Mouse (Mus musculus): Measurements from ENCODE around the gene Nmt1.

The Nmt1 gene

DNA sequence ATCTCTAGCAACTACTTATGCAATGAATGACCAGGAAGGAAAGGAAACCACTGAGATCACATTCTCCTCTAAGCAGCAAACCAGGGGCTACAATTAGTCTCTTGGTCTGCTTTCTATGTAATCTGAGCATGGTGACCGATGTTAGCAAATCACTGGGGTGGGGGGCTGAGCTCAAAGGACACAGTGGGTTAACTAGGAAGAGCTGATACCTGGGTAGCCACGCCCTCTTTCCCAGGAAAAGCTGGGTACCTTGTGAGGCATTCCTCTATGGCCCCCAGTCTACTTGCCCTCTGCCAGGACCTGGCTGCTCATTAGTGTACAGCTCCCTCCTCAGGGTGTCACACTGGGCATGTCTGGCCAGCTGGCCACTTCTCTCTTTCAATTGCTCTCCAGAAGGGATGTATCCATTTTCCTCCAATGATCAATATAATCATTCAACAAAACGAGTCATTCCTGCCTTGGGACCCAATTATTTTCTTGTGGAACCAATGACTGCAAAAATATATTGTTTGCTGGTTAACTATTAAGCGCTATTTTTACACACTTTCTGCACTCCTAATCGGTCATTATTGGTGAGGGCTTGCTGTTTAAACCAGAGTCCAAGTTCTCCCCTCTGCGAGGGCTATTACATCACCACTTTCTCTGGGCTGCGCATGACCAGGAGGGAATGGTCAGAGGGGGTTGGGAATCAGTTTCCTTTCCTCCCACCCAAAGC, 21.5 kb upstream of the Nmt1 start:
- DNase-seq: no peak

DNA sequence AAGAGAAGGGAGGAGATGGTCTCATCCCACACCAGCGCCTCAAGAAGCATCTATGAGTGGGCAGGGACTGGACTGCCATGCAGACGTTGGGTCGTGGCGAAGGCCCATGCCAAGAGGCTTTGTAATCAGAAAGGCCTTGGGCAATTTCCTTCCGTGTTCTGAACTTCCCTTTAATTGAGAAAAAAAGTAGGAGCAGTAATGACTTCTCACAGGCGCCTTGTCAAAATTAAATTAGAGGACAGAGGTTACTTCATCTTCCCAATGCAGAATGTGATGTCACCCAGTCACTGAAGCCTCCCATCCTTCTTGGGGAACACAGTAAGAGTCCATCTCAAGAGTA, 21.0 kb upstream of the Nmt1 start:
- peak; percentile 67 to 73 for DNase-seq

GRCm38 (mm10) chr11:103008558-103008957, 19.4 kb upstream of the Nmt1 start:
- DNase-seq: no peak

DNA sequence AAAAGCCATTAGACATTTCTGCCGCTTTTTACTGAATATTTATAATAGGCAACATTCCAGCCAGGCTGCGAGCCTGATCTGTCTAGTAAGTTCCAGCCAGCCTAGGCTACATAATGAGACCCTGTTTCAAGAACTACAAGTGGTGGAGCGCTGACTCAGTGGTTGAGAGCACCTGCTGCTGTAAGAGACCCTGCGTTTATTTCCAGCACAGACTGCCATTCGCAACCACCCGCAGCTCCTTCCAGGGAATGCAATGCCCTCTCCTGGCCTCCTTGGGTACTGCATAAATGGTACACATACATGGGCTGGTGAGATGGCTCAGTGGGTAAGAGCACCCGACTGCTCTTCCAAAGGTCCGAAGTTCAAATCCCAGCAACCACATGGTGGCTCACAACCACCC, 18.8 kb upstream of the Nmt1 start:
- no peak for DNase-seq

DNA sequence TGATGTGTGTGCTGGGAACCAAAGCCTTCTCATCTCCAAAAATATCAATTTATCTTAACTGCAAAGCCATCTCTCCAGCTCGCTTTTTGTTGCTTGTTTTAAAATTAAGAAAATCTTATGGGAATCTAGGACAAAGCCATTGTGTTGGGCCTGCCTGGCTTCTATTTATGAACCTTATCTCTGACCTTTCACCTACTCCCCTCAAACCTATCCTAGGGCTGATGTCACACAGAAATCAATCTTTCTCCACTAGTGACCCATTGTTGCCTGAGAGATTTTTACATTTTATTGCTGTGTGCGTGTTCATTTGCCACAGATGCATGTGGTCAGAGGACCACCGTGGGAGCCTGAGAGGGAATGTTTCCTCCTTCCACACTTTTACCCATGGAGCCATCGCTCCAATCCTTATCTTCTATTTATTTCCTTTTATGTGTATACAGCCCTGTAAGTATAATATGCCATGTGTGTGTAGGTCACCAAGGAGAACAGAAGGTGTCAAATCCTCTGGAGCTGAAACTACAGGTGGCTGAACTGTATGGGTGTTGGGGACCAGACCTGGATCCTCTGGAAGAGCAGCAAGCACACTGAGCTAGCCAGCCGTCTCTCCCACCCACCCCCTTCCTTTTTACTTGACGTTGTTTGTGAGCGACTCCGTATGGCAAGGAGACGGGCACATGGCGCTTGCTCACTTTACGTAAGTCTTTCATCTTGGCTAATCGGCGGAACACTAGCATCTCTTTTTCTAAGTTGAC, 17.4 kb upstream of the Nmt1 start:
- DNase-seq: no peak

DNA sequence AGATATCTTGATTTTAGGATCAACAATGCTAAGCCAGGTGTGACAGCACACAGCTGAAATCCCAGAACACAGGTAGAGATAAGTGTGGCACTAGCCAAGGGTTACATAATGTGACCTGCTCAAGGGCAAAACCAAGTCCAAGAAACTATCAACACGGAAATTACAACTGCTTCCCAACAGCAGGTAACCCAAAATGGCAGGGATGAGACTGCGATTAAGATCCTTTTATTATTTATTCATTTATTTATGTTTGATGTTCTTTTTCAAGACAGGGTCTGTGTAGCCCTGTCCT, 16.8 kb upstream of the Nmt1 start:
- no peak for DNase-seq

DNA sequence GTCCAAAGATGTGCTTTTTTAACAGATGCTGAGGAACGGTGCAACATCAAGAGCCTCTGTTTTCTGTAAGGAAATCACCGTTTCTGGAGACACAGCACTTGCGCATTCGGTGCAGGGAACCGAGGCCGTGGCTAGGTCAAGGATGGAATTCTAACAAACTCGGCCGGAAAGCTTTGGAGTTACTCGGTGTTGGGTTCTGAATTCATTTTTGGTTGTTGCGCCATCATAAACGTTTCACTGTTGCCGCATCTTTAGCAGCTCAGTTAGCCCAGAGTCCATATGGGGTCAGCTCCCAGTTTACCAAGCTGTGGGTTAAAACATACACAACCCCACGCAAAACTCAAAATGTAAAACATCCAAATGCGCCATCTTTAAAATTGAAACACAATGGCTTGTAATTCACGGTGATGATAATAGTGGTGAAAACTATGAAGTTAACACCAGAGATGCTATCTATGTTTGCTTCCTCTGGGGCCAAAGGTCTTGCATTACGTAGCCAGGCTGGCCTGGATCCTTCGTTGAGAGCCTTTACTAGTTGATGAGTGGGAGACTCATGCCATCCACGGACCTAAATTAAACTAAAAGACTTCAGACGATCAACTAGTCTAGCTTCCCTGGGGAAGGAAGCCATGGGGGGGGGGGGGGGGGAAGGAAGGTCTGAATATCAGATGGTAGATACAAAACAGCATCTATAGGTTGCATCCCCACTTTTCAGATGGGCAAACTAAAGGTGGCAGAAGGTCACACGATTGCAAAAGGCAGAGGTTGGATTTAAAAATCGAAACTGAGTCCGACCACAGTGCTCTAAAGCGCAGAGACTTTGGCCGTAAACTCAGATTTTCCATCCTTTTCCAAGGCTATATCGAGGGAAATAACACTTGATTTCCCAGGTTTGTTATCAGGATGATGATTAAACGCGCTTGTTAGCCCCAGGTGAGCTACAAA, 11.8 kb upstream of the Nmt1 start:
- DNase-seq: no peak

GRCm38 (mm10) chr11:103016930-103017329, 11.1 kb upstream of the Nmt1 start:
- DNase-seq: peak; percentile 97 to 98

DNA sequence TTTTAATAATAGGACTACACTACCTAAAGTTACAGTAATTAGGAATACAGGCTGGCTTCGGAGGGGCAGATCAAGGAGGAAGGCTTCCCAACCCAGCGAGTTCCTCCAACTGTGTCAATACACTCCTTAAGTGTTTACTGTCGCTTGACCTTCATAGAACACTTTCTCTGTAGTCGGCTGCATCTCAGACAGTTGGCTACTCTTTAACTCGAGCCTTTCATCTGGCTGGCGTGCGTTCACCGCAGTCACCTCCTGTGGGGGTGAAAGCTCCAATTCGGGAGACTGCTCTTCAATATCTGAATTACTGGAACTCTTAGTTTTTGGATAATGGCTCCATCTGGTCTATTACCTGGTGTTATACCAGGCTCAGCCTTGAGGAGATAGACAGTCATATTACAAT, 10.3 kb upstream of the Nmt1 start:
- no peak for DNase-seq

DNA sequence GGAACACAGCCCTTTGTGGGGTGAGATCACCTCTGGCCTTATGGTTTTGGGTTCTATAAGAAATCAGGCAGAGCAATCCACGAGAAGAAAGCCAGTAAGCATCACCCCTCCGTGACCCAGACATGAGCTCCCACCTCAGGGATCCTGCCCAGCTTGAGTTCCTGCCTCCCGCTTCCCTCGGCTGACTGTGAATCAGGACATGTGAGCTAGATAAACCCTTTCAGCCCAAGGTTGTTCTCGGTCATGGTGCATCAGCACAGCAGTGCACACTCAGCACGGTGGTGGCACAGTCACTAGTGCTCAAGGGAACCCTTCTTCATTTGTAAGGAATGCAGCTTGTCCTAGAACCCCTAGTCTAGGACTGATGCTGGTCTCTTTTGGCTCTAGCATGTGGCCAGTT, 9.1 kb upstream of the Nmt1 start:
- DNase-seq: no peak

DNA sequence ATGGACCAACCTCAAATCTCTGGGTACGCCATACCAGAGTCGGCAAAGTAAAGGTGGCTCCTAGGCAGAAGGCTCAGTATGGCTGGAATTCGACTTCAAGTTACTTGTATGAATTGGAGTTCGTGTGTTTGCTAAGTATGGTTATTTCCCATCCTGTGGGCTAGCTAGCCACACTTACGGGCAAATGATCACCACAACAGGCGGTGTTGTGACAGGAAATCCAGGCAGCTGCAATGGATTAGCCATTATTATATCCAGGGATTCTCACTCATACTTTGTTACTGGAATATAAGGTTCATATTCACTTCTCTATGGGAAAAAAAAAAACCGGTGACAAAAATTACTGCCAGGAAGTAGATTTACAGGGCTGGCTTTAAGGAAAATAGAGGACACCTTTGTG, 8.7 kb upstream of the Nmt1 start:
- no peak for DNase-seq

GRCm38 (mm10) chr11:103020713-103021335, 7.2 kb upstream of the Nmt1 start:
- DNase-seq: no peak

- no peak for DNase-seq
These were observed 4.0 kb upstream of the Nmt1 start for GRCm38 (mm10) chr11:103023974-103024373.

- DNase-seq: no peak
These were observed 1.1 kb upstream of the Nmt1 start for GRCm38 (mm10) chr11:103026901-103027300.

DNA sequence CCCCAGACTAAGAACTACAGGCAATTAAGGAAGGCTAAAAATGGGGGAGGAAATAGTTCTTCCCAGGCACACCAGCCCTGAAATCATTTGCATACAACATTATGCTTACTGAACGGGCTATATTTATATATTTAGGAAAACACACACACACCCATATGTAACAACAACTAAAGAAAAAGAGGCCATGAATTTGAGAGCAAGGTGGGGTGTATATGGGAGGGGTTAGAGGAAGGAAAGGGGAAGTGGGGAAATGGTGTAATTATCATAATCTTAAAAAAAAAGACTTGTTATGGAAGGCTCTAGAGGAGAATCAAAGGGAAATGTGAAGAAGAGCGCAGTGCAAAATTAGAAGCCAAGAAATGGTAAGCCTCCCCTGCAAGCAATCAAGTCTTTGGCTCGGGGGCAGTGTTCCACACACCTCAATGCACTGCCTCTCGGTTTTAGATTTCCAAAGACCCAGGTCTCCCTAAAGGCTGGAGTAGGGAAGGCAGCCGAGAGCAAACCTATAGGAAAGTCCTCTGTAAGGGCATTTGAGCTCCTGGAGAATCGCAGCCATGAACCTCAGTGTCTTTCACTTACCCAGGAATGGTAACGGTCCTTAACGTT, 317 bp upstream of the Nmt1 start:
- DNase-seq: no peak

DNA sequence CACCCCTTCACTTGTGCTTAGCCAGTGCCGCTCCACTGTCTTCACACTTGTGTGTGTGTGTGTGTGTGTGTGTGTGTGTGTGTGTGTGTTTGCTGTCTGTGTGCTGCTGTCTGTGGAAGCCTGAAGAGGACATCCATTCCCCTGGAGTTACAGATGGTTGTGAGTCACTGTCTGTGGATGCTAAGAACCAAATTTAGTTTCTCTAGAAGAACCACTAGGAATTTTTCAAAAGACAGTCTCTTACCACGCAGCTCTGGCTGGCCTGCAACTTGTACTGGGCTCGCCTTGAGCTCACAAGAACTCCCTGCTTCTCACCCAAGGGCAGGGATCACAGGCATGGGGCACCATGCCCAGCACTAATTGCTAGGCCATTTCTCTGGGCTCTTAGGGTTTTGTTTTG, 5.0 kb downstream of the Nmt1 start:
- no peak for DNase-seq

GRCm38 (mm10) chr11:103035007-103035406, 7.0 kb downstream of the Nmt1 start:
- no peak for DNase-seq

- DNase-seq: no peak
These were observed 9.0 kb downstream of the Nmt1 start for GRCm38 (mm10) chr11:103036881-103037465.

GRCm38 (mm10) chr11:103038037-103038436, 10.0 kb downstream of the Nmt1 start:
- no peak for DNase-seq

DNA sequence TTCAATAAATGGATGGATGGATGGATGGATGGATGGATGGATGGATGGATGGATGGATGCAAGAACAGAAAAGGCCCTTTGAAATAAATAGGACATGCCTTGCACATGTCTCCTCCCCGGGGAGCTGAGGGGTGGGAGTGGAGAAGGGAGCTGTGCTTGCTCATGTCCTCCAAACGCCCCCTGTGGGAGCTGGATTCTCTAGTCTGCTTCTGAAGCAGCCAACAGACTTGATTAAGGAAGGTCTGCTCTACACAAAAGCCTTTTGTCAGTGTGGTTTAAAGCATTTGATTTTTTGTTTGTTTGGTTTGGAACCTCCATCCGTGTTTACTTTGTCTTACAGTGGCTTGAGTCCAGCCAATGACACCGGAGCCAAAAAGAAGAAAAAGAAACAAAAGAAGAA, 14.8 kb downstream of the Nmt1 start:
- DNase-seq: no peak

DNA sequence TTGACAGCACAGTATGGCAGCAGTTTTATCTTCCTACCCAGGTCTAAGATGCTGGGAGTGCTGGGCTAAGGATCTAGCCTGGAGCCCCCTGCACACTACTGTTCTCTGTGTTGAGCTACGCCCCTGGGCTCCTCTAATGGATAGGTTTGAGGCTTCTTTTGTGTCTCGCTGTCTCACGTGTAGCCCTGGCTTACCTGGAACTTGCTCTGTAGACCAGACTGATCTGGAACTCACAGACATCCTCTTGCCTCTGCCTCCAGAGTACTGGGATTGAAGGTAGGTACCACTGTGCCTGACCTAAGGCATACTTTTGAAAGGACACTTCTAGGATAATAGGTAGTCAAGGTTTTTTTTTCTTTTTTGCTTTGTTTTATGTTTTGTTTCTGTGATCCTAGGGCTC, 16.0 kb downstream of the Nmt1 start:
- DNase-seq: no peak

DNA sequence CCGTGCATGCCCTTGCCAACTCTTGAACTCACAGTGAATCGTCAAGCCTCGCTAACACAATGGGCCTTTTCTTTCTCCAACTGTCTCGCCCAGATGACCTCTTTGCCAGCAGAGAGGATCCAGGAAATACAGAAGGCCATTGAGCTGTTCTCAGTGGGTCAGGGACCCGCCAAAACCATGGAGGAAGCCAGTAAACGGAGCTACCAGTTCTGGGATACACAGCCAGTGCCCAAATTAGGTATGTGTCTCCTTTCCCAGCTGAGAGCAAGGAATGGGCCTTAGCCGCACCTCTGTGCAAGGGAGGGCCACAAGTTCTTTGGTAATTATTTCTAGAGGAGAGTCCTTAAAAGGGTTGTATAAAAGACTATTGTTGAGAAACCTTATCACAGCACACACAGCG, 18.3 kb downstream of the Nmt1 start:
- no peak for DNase-seq

DNA sequence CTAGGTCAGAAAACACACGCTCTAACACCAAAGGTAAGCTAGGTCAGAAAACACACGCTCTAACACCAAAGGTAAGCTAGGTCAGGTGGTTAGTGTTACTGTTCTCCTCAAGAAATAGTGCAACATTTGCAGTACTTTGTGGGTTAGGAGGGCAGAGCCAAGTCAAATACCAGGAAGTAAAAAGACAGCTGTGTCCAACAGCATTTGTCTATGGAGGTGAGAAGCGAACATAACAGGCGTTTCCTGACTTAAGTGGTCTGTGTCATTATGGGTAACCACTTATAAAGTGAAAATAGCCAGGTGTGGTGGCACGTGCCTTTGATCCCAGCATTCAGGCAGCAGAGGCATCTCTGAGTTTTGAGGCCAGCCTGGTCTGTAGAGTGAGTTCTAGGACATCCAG, 21.6 kb downstream of the Nmt1 start:
- peak in 1 of 2 experiments; percentile 46 for DNase-seq
